Mouse (Mus musculus): ENCODE measurements around the gene Ccdc151. TPM values are rescaled to one million over a fixed set of nuclear protein-coding genes. Genes with fewer than 3 reads are reported as not detected.
A peak's percentile ranks its signal among the peaks of the same experiment; 100 is the strongest.

The Ccdc151 gene
- polyA plus RNA-seq, 1 experiment, result 7.9 TPM

- TF ChIP-seq POLR2A (IDR thresholded peaks at IDR 0.05; ENCODE audit: extremely low read depth, insufficient read depth, low read length) (no peak), CTCF (IDR thresholded peaks at IDR 0.05; ENCODE audit: extremely low read depth, insufficient read depth, low read length) (0 out of 2 replicates have a peak, but pooled peaks have one; percentile 19)
- Histone ChIP-seq H3K4me3 (ENCODE audit: insufficient read depth, low read length) (no peak overlapping the region), H3K27ac (ENCODE audit: insufficient read depth, low read length) (no peak overlapping the region), H3K4me1 (ENCODE audit: control insufficient read depth, insufficient read depth, low read length) (peaks cover 7% of the 10 kb centered on the region)
Measured at GRCm38 (mm10) chr9:21951977-21952376, 50.5 kb downstream of the Ccdc151 start.

DNA sequence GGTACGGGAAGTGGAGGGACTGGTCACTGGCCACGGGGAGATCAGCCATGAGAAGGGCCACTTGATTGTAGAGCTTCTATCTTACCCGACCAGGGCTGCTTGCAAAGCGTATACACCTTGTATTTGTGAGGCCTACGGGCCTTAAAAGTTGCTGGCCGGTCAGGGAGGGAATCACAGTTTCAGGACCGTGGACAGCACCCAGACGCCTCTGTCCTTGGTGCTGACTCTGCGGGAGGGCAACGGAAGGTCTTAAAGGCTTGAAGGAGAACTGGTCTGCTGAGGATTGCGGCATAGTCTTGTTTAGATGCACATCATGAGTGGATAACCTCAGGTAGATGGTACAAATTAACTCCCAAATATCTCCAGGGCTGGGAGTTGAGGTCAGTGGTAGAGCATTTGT is 52.1 kb downstream of the Ccdc151 start:
- peaks cover 7% of the 10 kb centered on the region for H3K4me1 ChIP-seq (ENCODE audit: control insufficient read depth, insufficient read depth, low read length)
- no peak overlapping the region for H3K4me3 ChIP-seq (ENCODE audit: insufficient read depth, low read length)
- no peak for TF ChIP-seq CTCF (IDR thresholded peaks at IDR 0.05; ENCODE audit: extremely low read depth, insufficient read depth, low read length)
- TF ChIP-seq POLR2A (IDR thresholded peaks at IDR 0.05; ENCODE audit: extremely low read depth, insufficient read depth, low read length), result no peak
- H3K27ac ChIP-seq (ENCODE audit: insufficient read depth, low read length), result no peak overlapping the region

GRCm38 (mm10) chr9:21948790-21949189 is 53.6 kb downstream of the Ccdc151 start:
- Histone ChIP-seq H3K4me3 (ENCODE audit: insufficient read depth, low read length) (no peak overlapping the region), H3K27ac (ENCODE audit: insufficient read depth, low read length) (0 out of 2 replicates have a peak overlapping the region, but pooled peaks have one; percentile 4), H3K4me1 (ENCODE audit: control insufficient read depth, insufficient read depth, low read length) (peaks cover 5% of the 10 kb centered on the region)
- no peak for TF ChIP-seq CTCF (IDR thresholded peaks at IDR 0.05; ENCODE audit: extremely low read depth, insufficient read depth, low read length)
- peak; percentile 48; the same call in 1 of the 2 replicates for TF ChIP-seq POLR2A (IDR thresholded peaks at IDR 0.05; ENCODE audit: extremely low read depth, insufficient read depth, low read length)

DNA sequence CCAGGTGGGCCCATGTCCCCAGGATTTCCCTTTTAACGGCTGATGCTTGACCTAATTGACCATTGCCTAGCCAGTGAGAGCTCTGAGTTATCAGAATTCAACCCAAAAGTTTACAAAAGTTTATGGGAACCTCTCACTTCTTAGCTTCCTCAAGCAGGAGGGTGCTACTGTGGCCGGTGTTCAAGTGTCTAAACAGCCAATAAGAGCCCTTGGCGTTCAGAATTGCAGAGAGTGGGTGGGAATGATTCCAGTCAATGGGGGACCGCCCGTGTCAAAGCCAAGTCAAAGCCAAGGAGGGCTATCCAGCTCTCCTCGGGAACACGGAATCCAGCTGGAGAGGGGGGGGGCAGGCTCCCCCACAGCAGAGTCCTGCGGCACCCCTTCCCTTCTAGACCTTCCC is 54.3 kb downstream of the Ccdc151 start:
- H3K4me1 ChIP-seq (ENCODE audit: control insufficient read depth, insufficient read depth, low read length), result peaks cover 2% of the 10 kb centered on the region
- TF ChIP-seq CTCF (IDR thresholded peaks at IDR 0.05; ENCODE audit: extremely low read depth, insufficient read depth, low read length), result no peak
- TF ChIP-seq POLR2A (IDR thresholded peaks at IDR 0.05; ENCODE audit: extremely low read depth, insufficient read depth, low read length), result no peak
- no peak overlapping the region for H3K4me3 ChIP-seq (ENCODE audit: insufficient read depth, low read length)
- 0 out of 2 replicates have a peak overlapping the region, but pooled peaks have one; percentile 4 for H3K27ac ChIP-seq (ENCODE audit: insufficient read depth, low read length)

- no peak for TF ChIP-seq POLR2A (IDR thresholded peaks at IDR 0.05; ENCODE audit: extremely low read depth, insufficient read depth, low read length)
- no peak for TF ChIP-seq CTCF (IDR thresholded peaks at IDR 0.05; ENCODE audit: extremely low read depth, insufficient read depth, low read length)
- Histone ChIP-seq H3K4me3 (ENCODE audit: insufficient read depth, low read length) (no peak overlapping the region), H3K27ac (ENCODE audit: insufficient read depth, low read length) (no peak overlapping the region), H3K4me1 (ENCODE audit: control insufficient read depth, insufficient read depth, low read length) (peaks cover 1% of the 10 kb centered on the region; the same call in 1 of the 2 replicates)
Measured at GRCm38 (mm10) chr9:21947540-21948130, 54.8 kb downstream of the Ccdc151 start.

DNA sequence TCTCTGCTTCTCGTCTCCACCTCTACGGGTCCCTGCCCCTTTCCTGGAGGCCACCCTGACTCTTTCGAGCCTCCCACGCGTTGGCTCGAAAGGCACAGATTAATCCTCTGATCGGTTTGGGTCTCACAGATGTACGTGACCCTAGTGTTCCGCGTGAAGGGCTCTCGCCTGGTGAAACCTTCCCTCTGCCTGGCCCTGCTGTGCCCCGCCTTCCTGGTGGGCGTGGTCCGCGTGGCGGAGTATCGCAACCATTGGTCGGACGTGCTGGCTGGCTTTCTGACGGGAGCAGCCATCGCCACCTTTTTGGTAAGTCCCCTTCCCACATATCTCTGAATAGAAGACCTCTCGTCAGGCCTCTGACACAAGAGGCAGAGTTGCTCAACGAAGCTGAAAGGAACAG is 58.2 kb downstream of the Ccdc151 start:
- Histone ChIP-seq H3K4me1 (ENCODE audit: control insufficient read depth, insufficient read depth, low read length) (peaks cover 1% of the 10 kb centered on the region; the same call in 1 of the 2 replicates), H3K27ac (ENCODE audit: insufficient read depth, low read length) (no peak overlapping the region), H3K4me3 (ENCODE audit: insufficient read depth, low read length) (no peak overlapping the region)
- TF ChIP-seq POLR2A (IDR thresholded peaks at IDR 0.05; ENCODE audit: extremely low read depth, insufficient read depth, low read length) (no peak), CTCF (IDR thresholded peaks at IDR 0.05; ENCODE audit: extremely low read depth, insufficient read depth, low read length) (no peak)

- no peak for TF ChIP-seq CTCF (IDR thresholded peaks at IDR 0.05; ENCODE audit: extremely low read depth, insufficient read depth, low read length)
- TF ChIP-seq POLR2A (IDR thresholded peaks at IDR 0.05; ENCODE audit: extremely low read depth, insufficient read depth, low read length), result no peak
Measured at GRCm38 (mm10) chr9:21943638-21944037, 58.8 kb downstream of the Ccdc151 start.

DNA sequence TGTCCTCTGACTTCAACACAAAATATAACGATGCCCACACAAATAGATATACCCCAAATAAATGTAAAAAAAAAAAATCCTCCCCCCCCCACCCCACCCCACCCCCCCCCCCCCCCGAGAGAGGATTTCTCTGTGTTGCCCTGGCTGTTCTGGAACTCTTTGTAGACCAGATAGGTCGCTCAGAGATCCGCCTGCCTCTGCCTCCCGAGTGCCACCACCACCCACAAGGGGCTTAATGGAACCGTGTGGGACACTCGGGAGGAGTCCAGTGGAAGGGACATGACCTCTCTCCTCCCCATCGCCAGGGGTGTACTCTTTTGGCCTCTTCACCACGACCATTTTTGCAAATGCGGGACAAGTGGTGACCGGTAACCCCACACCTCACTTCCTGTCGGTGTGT is 59.4 kb downstream of the Ccdc151 start:
- H3K27ac ChIP-seq (ENCODE audit: insufficient read depth, low read length), result no peak overlapping the region
- TF ChIP-seq POLR2A (IDR thresholded peaks at IDR 0.05; ENCODE audit: extremely low read depth, insufficient read depth, low read length) (0 out of 2 replicates have a peak, but pooled peaks have one; percentile 18), CTCF (IDR thresholded peaks at IDR 0.05; ENCODE audit: extremely low read depth, insufficient read depth, low read length) (no peak)
- H3K4me1 ChIP-seq (ENCODE audit: control insufficient read depth, insufficient read depth, low read length), result no peaks in the 10 kb centered on the region
- no peak overlapping the region for H3K4me3 ChIP-seq (ENCODE audit: insufficient read depth, low read length)

More at GRCm38 (mm10) chr9:21943638-21944037, 58.8 kb downstream of the Ccdc151 start:
- Histone ChIP-seq H3K4me1 (ENCODE audit: control insufficient read depth, insufficient read depth, low read length) (peaks cover under 1% of the 10 kb centered on the region; the same call in 1 of the 2 replicates), H3K27ac (ENCODE audit: insufficient read depth, low read length) (no peak overlapping the region), H3K4me3 (ENCODE audit: insufficient read depth, low read length) (no peak overlapping the region)

Other genes starting within 250 kb of the Ccdc151 start
- 2.3 and 3.3 TPM in 2 replicates for gene Spc24, start 242.3 kb downstream of the Ccdc151 start, polyA plus RNA-seq (2012; rRNA removed)
- 6.1 and 6.2 TPM in 2 replicates for gene Kank2, start 203.9 kb downstream of the Ccdc151 start, polyA plus RNA-seq (2012; rRNA removed)
- gene Angptl8, start 167.1 kb downstream of the Ccdc151 start, polyA plus RNA-seq (2012; rRNA removed), result not detected in 2 replicates
- 42.3 and 42.6 TPM in 2 replicates for gene Dock6, start 150.0 kb downstream of the Ccdc151 start, polyA plus RNA-seq (2012; rRNA removed)
- 14.3 and 15.6 TPM in 2 replicates for gene Rab3d, start 84.4 kb downstream of the Ccdc151 start, polyA plus RNA-seq (2012; rRNA removed)
- 24.4 and 27.3 TPM in 2 replicates for gene Ccdc159, start 75.2 kb downstream of the Ccdc151 start, polyA plus RNA-seq (2012; rRNA removed)
- 57.0 and 57.7 TPM in 2 replicates for gene Tmem205, start 75.1 kb downstream of the Ccdc151 start, polyA plus RNA-seq (2012; rRNA removed)
- 183 and 199 TPM in 2 replicates for gene Plppr2, start 65.6 kb downstream of the Ccdc151 start, polyA plus RNA-seq (2012; rRNA removed)
- 7.3 and 8.1 TPM in 2 replicates for gene Swsap1, start 46.9 kb downstream of the Ccdc151 start, polyA plus RNA-seq (2012; rRNA removed)
- gene Epor, start 39.1 kb downstream of the Ccdc151 start, polyA plus RNA-seq (2012; rRNA removed), result 12.6 and 15.3 TPM in 2 replicates
- 5.2 and 5.4 TPM in 2 replicates for gene Rgl3, start 13.2 kb downstream of the Ccdc151 start, polyA plus RNA-seq (2012; rRNA removed)
- 99.1 and 103 TPM in 2 replicates for gene Prkcsh, start 172 bp upstream of the Ccdc151 start, polyA plus RNA-seq (2012; rRNA removed)
- gene Elavl3, start 49.4 kb upstream of the Ccdc151 start, polyA plus RNA-seq (2012; rRNA removed), result 115 and 117 TPM in 2 replicates
- 0.21 TPM in 1 of 2 replicates, not detected in the other for gene Gm49318, start 68.6 kb upstream of the Ccdc151 start, polyA plus RNA-seq (2012; rRNA removed)
- gene Zfp653, start 68.7 kb upstream of the Ccdc151 start, polyA plus RNA-seq (2012; rRNA removed), result 34.6 and 36.4 TPM in 2 replicates
- gene Ecsit, start 82.8 kb upstream of the Ccdc151 start, polyA plus RNA-seq (2012; rRNA removed), result 57.4 and 62.3 TPM in 2 replicates
- gene Cnn1, start 96.6 kb upstream of the Ccdc151 start, polyA plus RNA-seq (2012; rRNA removed), result 1.2 and 2.2 TPM in 2 replicates
- gene Elof1, start 114.5 kb upstream of the Ccdc151 start, polyA plus RNA-seq (2012; rRNA removed), result 122 and 131 TPM in 2 replicates
- 0.71 and 0.76 TPM in 2 replicates for gene Acp5, start 133.1 kb upstream of the Ccdc151 start, polyA plus RNA-seq (2012; rRNA removed)
- gene Pigyl, start 154.2 kb upstream of the Ccdc151 start, polyA plus RNA-seq (2012; rRNA removed), result 89.9 and 97.3 TPM in 2 replicates
- gene Zfp872, start 185.5 kb upstream of the Ccdc151 start, polyA plus RNA-seq (2012; rRNA removed), result 0.04 and 0.08 TPM in 2 replicates
- 18.2 and 18.3 TPM in 2 replicates for gene Zfp809, start 223.1 kb upstream of the Ccdc151 start, polyA plus RNA-seq (2012; rRNA removed)

Data from cortical plate, adult 2 months (tissue).